Mouse (Mus musculus) CD8-positive naive resting alpha-beta T cell, adult 57 days (primary cell): ENCODE measurements around the gene Abtb1. TPM values are rescaled to one million over a fixed set of nuclear protein-coding genes. Genes with fewer than 3 reads are reported as not detected.

Source experiments
- total RNA-seq: library from RNA; stranded (reverse); gene quantifications from one replicate; pipeline ENCODE4 v1.2.4, GENCODE M21; 2023

The Abtb1 gene
- 51.6 TPM for total RNA-seq

GRCm38 (mm10) chr6:88841781-88842689 lies at the start of gene Abtb1:
Gene Abtb1 (minus strand): TSS chr6:88841984.

GRCm38 (mm10) chr6:88874868-88875508 lies 33.2 kb upstream of the Abtb1 start, which contains the start of gene Podxl2:
Gene Podxl2 (minus strand): TSS chr6:88875044.

Other genes starting within 250 kb of the Abtb1 start
- not detected for gene Kbtbd12, start 204.0 kb downstream of the Abtb1 start, total RNA-seq
- gene Mgll, start 117.6 kb downstream of the Abtb1 start, total RNA-seq: 0.80 TPM
- gene Podxl2, start 33.1 kb upstream of the Abtb1 start, total RNA-seq: not detected
- gene Mcm2, start 56.8 kb upstream of the Abtb1 start, total RNA-seq: 45.7 TPM
- 78.4 TPM for gene Tpra1, start 60.3 kb upstream of the Abtb1 start, total RNA-seq